Comparison of ENCODE assay signal across 7 mouse cellular contexts in genomic region chr19:45014981-45015402, GRCm38 (mm10). TPM values are rescaled to one million over a fixed set of nuclear protein-coding genes. Genes with fewer than 3 reads are reported as not detected.
DNase-seq lines count a peak whose midpoint lies in the region; ATAC-seq and TF ChIP-seq lines count a peak whose summit lies in the region.

No protein-coding gene starts in this region.

- peak overlapping the region; percentile 5; the same call in 1 of the 2 replicates for H3K9ac ChIP-seq in hindbrain, embryonic 15.5 days
- peak overlapping the region; percentile 83 for H3K9ac ChIP-seq in liver, embryonic 11.5 days (ENCODE audit: low read depth, low read length)

- H3ac ChIP-seq in myocyte (ENCODE audit: control insufficient read depth, insufficient read length), result peak overlapping the region; percentile 44

- peak; percentile 74 for DNase-seq in NIH3T3 (ENCODE audit: low read depth)
- DNase-seq in cerebellum, adult 2 months, result peak; percentile 71 to 77
- DNase-seq in gastrocnemius, adult 18-20 months (ENCODE audit: low spot score), result peak; percentile 78
- DNase-seq in liver, embryonic 11.5 days (ENCODE audit: low spot score), result peak; percentile 68
- DNase-seq in natural killer cell, adult 2 months (ENCODE audit: low spot score in 2 of 2), result no peak

- no peaks in the 10 kb centered on the region for H3K27me3 ChIP-seq in cerebellum, adult 2 months (ENCODE audit: control insufficient read depth, insufficient read depth, low read length)
- H3K27me3 ChIP-seq in hindbrain, embryonic 15.5 days, result no peaks in the 10 kb centered on the region
- no peaks in the 10 kb centered on the region for H3K27me3 ChIP-seq in liver, embryonic 11.5 days (replicated peaks; ENCODE audit: control insufficient read depth, insufficient read depth, low read length)
- no peaks in the 10 kb centered on the region for H3K27me3 ChIP-seq in myocyte (ENCODE audit: control insufficient read depth, insufficient read depth, insufficient read length)

- H3K4me1 ChIP-seq in cerebellum, adult 2 months (ENCODE audit: control insufficient read depth, insufficient read depth, low read length), result peaks cover 3% of the 10 kb centered on the region; the same call in 1 of the 2 replicates
- peaks cover 53% of the 10 kb centered on the region for H3K4me1 ChIP-seq in hindbrain, embryonic 15.5 days (replicated peaks)
- H3K4me1 ChIP-seq in liver, embryonic 11.5 days (replicated peaks; ENCODE audit: control insufficient read depth, insufficient read depth, low read length), result peaks cover 41% of the 10 kb centered on the region

- H3K9me3 ChIP-seq in hindbrain, embryonic 15.5 days, result no peaks in the 10 kb centered on the region
- no peaks in the 10 kb centered on the region for H3K9me3 ChIP-seq in liver, embryonic 11.5 days (ENCODE audit: control insufficient read depth, low read length)

- peak overlapping the region; percentile 100 for H3K27ac ChIP-seq in cerebellum, adult 2 months (ENCODE audit: insufficient read depth, low read length)
- H3K27ac ChIP-seq in hindbrain, embryonic 15.5 days (replicated peaks), result peak overlapping the region; percentile 95
- H3K27ac ChIP-seq in liver, embryonic 11.5 days (ENCODE audit: low read depth, low read length), result peak overlapping the region; percentile 87

- ATAC-seq in hindbrain, embryonic 15.5 days (ENCODE audit: low FRiP score, low read depth), result no peak
- peak; percentile 27 for ATAC-seq in liver, embryonic 11.5 days (replicated peaks; ENCODE audit: low FRiP score)

- peaks cover 27% of the 10 kb centered on the region for H3K79me2 ChIP-seq in myocyte (ENCODE audit: control insufficient read depth, insufficient read depth)

- WGBS in cerebellum, adult 2 months, result 1% methylated on average over 25 of the region's 25 CpGs
- 1% methylated on average over 25 of the region's 25 CpGs for WGBS in hindbrain, embryonic 15.5 days
- under 1% methylated on average over 25 of the region's 25 CpGs for WGBS in liver, embryonic 11.5 days

- H3K36me3 ChIP-seq in hindbrain, embryonic 15.5 days, result peaks cover 11% of the 10 kb centered on the region; the same call in 1 of the 2 replicates
- peaks cover 25% of the 10 kb centered on the region for H3K36me3 ChIP-seq in liver, embryonic 11.5 days (ENCODE audit: control insufficient read depth, insufficient read depth, low read length)
- H3K36me3 ChIP-seq in myocyte (ENCODE audit: control insufficient read depth, insufficient read depth), result no peaks in the 10 kb centered on the region

- TF ChIP-seq POLR2A in cerebellum, adult 2 months (IDR thresholded peaks at IDR 0.05; ENCODE audit: borderline replicate concordance, insufficient read depth, low read length), result no peak
- TF ChIP-seq POLR2A in myocyte (IDR thresholded peaks at IDR 0.05; ENCODE audit: insufficient read length, low read depth), result no peak

- peak overlapping the region; percentile 90 for H3K4me3 ChIP-seq in cerebellum, adult 2 months (replicated peaks; ENCODE audit: insufficient read depth, low read depth, low read length)
- H3K4me3 ChIP-seq in hindbrain, embryonic 15.5 days, result peak overlapping the region; percentile 70
- H3K4me3 ChIP-seq in liver, embryonic 11.5 days (ENCODE audit: low read depth, low read length), result peak overlapping the region; percentile 70
- peak overlapping the region; percentile 87 for H3K4me3 ChIP-seq in myocyte

- no peak for TF ChIP-seq CTCF in cerebellum, adult 2 months (IDR thresholded peaks at IDR 0.05; ENCODE audit: borderline replicate concordance, insufficient read depth, low read depth, low read length)

- H3K4me2 ChIP-seq in hindbrain, embryonic 15.5 days, result peak overlapping the region; percentile 86
- peak overlapping the region; percentile 99 for H3K4me2 ChIP-seq in liver, embryonic 11.5 days
- peak overlapping the region; percentile 88 for H3K4me2 ChIP-seq in myocyte (ENCODE audit: low read depth)

TF ChIP-seq in myocyte, 11 proteins besides CTCF, POLR2A, EP300 and RAD21:
- TF ChIP-seq TCF3 (IDR thresholded peaks at IDR 0.05; ENCODE audit: insufficient read length, low read depth) (no peak), MYOD1 (IDR thresholded peaks at IDR 0.05; ENCODE audit: control insufficient read depth in 1 of 3, insufficient read length in 2 of 3, low read depth in 2 of 3) (no peak), TCF12 (IDR thresholded peaks at IDR 0.05; ENCODE audit: insufficient read depth, poor library complexity, severe bottlenecking) (no peak), E2F4 (IDR thresholded peaks at IDR 0.05; ENCODE audit: insufficient read depth) (no peak), POLR2AphosphoS2 (IDR thresholded peaks at IDR 0.05; ENCODE audit: insufficient read length, low read depth) (no peak), USF1 (IDR thresholded peaks at IDR 0.05; ENCODE audit: low read depth) (no peak), REST (IDR thresholded peaks at IDR 0.05; ENCODE audit: insufficient read depth, insufficient read length) (no peak), CEBPB (IDR thresholded peaks at IDR 0.05; ENCODE audit: insufficient read depth, poor library complexity, severe bottlenecking) (no peak), MAX (IDR thresholded peaks at IDR 0.05; ENCODE audit: low read depth) (no peak), MYOG (IDR thresholded peaks at IDR 0.05; ENCODE audit: control insufficient read depth in 1 of 3, insufficient read depth in 1 of 3, insufficient read length in 2 of 3, low read depth in 2 of 3) (no peak), SRF (IDR thresholded peaks at IDR 0.05; ENCODE audit: control insufficient read depth, insufficient read length, low read depth) (no peak)

RNA-seq across cellular contexts. Expression of gene Lzts2, which starts 0.8 kb away (rescaled TPM):
- 54.1 and 56.3 TPM in 2 replicates for polyA plus RNA-seq in cerebellum, adult 2 months (2012; rRNA removed)
- 10 to 100 TPM; 17.5 to 25.8 TPM for total RNA-seq in gastrocnemius, adult 18-20 months (2021)
- 25.4 and 28.7 TPM in 2 replicates for polyA plus RNA-seq in hindbrain, embryonic 15.5 days (2015; fragmentation: Nextera tagmentation; extraction: Ambion mirVana)
- polyA plus RNA-seq in liver, embryonic 11.5 days (2014; fragmentation: Nextera tagmentation; extraction: Ambion mirVana), result 28.6 and 31.4 TPM in 2 replicates
- polyA plus RNA-seq in myocyte (2012; fragmentation: generic; extraction: Trizol), result 66.1 TPM

RNA-seq across cellular contexts. Expression of gene Mrpl43, which starts 8.8 kb away (rescaled TPM):
- 86.7 and 88.3 TPM in 2 replicates for polyA plus RNA-seq in cerebellum, adult 2 months (2012; rRNA removed)
- 10 to 100 TPM; 34.2 to 35.3 TPM for total RNA-seq in gastrocnemius, adult 18-20 months (2021)
- polyA plus RNA-seq in hindbrain, embryonic 15.5 days (2015; fragmentation: Nextera tagmentation; extraction: Ambion mirVana), result 88.6 and 94.7 TPM in 2 replicates
- polyA plus RNA-seq in liver, embryonic 11.5 days (2014; fragmentation: Nextera tagmentation; extraction: Ambion mirVana), result 62.2 and 65.3 TPM in 2 replicates
- 81.3 TPM for polyA plus RNA-seq in myocyte (2012; fragmentation: generic; extraction: Trizol)

RNA-seq across cellular contexts. Expression of gene Twnk, which starts 9.5 kb away (rescaled TPM):
- 11.2 and 11.7 TPM in 2 replicates for polyA plus RNA-seq in cerebellum, adult 2 months (2012; rRNA removed)
- 10 to 100 TPM; 17.8 to 20.8 TPM for total RNA-seq in gastrocnemius, adult 18-20 months (2021)
- 14.1 and 14.8 TPM in 2 replicates for polyA plus RNA-seq in hindbrain, embryonic 15.5 days (2015; fragmentation: Nextera tagmentation; extraction: Ambion mirVana)
- 24.9 and 25.1 TPM in 2 replicates for polyA plus RNA-seq in liver, embryonic 11.5 days (2014; fragmentation: Nextera tagmentation; extraction: Ambion mirVana)
- polyA plus RNA-seq in myocyte (2012; fragmentation: generic; extraction: Trizol), result 13.5 TPM

RNA-seq across cellular contexts. Expression of gene Sema4g, which starts 26.1 kb away (rescaled TPM):
- 90.3 and 101 TPM in 2 replicates for polyA plus RNA-seq in cerebellum, adult 2 months (2012; rRNA removed)
- total RNA-seq in gastrocnemius, adult 18-20 months (2021), result under 1 TPM; 0.16 to 0.19 TPM
- 17.3 and 18.9 TPM in 2 replicates for polyA plus RNA-seq in hindbrain, embryonic 15.5 days (2015; fragmentation: Nextera tagmentation; extraction: Ambion mirVana)
- polyA plus RNA-seq in liver, embryonic 11.5 days (2014; fragmentation: Nextera tagmentation; extraction: Ambion mirVana), result 4.7 and 4.9 TPM in 2 replicates
- 0.43 TPM for polyA plus RNA-seq in myocyte (2012; fragmentation: generic; extraction: Trizol)

RNA-seq across cellular contexts. Expression of gene Pdzd7, which starts 30.5 kb away (rescaled TPM):
- 7.6 and 9.1 TPM in 2 replicates for polyA plus RNA-seq in cerebellum, adult 2 months (2012; rRNA removed)
- 1 to 10 TPM; 4.7 to 5.4 TPM for total RNA-seq in gastrocnemius, adult 18-20 months (2021)
- 2.6 and 3.2 TPM in 2 replicates for polyA plus RNA-seq in hindbrain, embryonic 15.5 days (2015; fragmentation: Nextera tagmentation; extraction: Ambion mirVana)
- 0.09 TPM in 1 of 2 replicates, not detected in the other for polyA plus RNA-seq in liver, embryonic 11.5 days (2014; fragmentation: Nextera tagmentation; extraction: Ambion mirVana)
- polyA plus RNA-seq in myocyte (2012; fragmentation: generic; extraction: Trizol), result 5.0 TPM

Comparison
In these comparisons a context has a peak if more than half of its experiments do, and no peak if none do; other contexts are left out.
1. DNase-seq: peak in NIH3T3 (single experiment), cerebellum, adult 2 months (2 of 2), gastrocnemius, adult 18-20 months (single experiment) and liver, embryonic 11.5 days (single experiment); none in natural killer cell, adult 2 months (0 of 2).
2. Peak in every context shown above with its lines, with median percentiles within 50 percentile points of each other: H3K27ac ChIP-seq, H3K4me3 ChIP-seq and H3K4me2 ChIP-seq.